Mouse (Mus musculus): ENCODE results near the gene Gramd4. TPM values are rescaled to one million over a fixed set of nuclear protein-coding genes. Genes with fewer than 3 reads are reported as not detected.

Gramd4 gene
- polyA plus RNA-seq, 1 experiment from 2014 or later = 17.4 TPM

DNA sequence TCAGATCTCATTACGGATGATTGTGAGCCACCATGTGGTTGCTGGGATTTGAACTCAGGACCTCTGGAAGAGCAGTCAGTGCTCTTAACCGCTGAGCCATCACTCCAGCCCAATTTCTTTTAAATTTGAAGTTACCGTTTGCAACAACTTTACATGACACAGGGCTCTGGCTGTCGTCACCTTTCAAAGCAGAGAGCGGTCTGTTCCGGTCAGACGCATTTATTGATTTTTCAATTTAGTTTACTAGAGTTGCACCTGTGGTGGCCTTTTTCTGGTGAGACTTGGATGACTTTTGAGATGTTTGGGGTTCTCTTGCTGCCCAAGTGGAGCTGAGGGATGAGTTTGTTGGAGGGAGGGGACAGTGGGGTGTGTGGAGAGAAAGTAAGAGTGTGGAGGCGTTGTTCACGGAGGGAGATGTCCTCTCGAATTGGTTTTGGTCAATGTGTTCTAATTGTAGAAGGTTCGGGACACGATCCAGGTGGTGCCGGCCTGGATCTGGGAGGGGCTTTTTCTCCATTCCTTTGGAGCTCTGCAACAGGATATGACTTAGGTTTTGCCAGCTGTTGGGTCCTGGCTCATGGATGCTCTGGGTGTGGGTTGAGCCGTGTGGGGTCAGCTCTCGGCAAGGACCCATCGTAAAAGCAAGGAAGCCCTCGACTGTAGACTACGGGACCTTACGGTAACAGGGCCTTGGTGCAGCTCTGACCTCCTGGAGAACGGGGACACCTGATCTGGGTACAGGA is 18.0 kb downstream of the Gramd4 start:
- H3K36me3 ChIP-seq = no peaks in the 10 kb centered on the region
- peaks cover 71% of the 10 kb centered on the region for H3K4me1 ChIP-seq
- 62% methylated on average over 20 of the region's 20 CpGs for WGBS
- no peaks in the 10 kb centered on the region for H3K9me3 ChIP-seq (replicated peaks)
- H3K9ac ChIP-seq = no peak overlapping the region
- no peak for ATAC-seq (replicated peaks; ENCODE audit: low FRiP score)
- H3K4me3 ChIP-seq (replicated peaks) = no peak overlapping the region
- no peak overlapping the region for H3K4me2 ChIP-seq
- no peaks in the 10 kb centered on the region for H3K27me3 ChIP-seq
- H3K27ac ChIP-seq = no peak overlapping the region

DNA sequence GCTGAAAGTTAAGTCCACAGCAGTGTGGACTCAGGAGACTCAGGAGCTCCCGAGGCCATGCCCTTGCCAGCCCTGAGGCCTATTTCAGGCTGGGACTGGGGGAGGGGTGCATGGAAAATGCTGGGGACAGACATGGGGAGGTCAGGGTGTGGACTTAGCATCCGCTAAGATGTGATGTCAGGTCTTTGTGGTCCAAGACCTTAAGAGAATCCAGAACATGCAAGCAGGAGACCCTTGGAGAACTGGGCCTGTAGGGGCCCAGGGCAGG is 18.5 kb downstream of the Gramd4 start:
- no peak overlapping the region for H3K27ac ChIP-seq
- no peak overlapping the region for H3K9ac ChIP-seq
- no peak overlapping the region for H3K4me2 ChIP-seq
- no peak overlapping the region for H3K4me3 ChIP-seq (replicated peaks)
- 55% methylated on average over 2 of the region's 2 CpGs for WGBS
- peaks cover 71% of the 10 kb centered on the region for H3K4me1 ChIP-seq
- no peaks in the 10 kb centered on the region for H3K9me3 ChIP-seq (replicated peaks)
- H3K36me3 ChIP-seq = no peaks in the 10 kb centered on the region
- no peaks in the 10 kb centered on the region for H3K27me3 ChIP-seq
- no peak for ATAC-seq (replicated peaks; ENCODE audit: low FRiP score)

DNA sequence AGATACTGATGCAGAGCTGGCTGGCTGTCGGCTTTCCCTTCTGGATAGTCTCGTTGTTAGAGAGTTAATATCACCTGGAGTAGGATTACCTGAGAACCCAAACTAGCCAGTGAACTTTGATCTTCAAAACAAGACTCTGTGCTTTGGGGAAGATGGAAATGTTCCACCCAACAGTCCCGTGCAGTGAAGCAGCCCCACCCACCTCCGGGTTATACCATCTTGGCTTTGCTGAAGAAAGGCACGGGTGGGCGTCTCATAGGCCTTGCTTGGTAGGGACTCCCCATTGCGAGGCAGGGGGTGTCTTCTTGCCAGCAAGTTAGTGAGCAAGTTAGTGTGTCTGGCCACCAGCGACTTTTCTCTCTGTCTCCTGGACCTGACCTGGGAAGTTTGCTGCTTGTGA is 18.9 kb downstream of the Gramd4 start:
- H3K36me3 ChIP-seq = no peaks in the 10 kb centered on the region
- H3K4me1 ChIP-seq = peaks cover 71% of the 10 kb centered on the region
- H3K9ac ChIP-seq = no peak overlapping the region
- H3K9me3 ChIP-seq (replicated peaks) = no peaks in the 10 kb centered on the region
- no peak for ATAC-seq (replicated peaks; ENCODE audit: low FRiP score)
- no peaks in the 10 kb centered on the region for H3K27me3 ChIP-seq
- H3K4me2 ChIP-seq = no peak overlapping the region
- 67% methylated on average over 8 of the region's 8 CpGs for WGBS
- H3K4me3 ChIP-seq (replicated peaks) = no peak overlapping the region
- H3K27ac ChIP-seq = no peak overlapping the region

DNA sequence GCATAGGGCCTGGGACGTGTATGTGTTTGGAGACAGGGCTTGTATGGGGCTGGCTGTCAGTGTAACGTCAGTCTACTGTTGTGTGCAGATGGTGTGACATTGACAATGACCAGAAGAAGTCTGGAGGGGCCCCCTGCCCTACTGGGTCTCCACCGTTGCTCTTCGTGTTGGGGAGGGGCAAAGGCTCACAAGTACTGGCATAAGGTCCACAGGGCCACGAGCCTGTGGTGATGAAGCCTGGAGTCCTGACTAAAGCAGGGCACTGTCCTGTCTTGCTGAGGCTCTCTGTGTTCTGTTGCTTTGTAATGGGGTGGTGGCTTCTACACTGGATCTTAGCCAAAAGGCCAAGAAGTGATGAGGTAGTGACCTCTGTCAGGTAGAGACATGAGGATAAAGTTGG is 20.4 kb downstream of the Gramd4 start:
- no peak for ATAC-seq (replicated peaks; ENCODE audit: low FRiP score)
- Histone ChIP-seq H3K9me3 (replicated peaks) (no peaks in the 10 kb centered on the region), H3K4me1 (peaks cover 82% of the 10 kb centered on the region)

DNA sequence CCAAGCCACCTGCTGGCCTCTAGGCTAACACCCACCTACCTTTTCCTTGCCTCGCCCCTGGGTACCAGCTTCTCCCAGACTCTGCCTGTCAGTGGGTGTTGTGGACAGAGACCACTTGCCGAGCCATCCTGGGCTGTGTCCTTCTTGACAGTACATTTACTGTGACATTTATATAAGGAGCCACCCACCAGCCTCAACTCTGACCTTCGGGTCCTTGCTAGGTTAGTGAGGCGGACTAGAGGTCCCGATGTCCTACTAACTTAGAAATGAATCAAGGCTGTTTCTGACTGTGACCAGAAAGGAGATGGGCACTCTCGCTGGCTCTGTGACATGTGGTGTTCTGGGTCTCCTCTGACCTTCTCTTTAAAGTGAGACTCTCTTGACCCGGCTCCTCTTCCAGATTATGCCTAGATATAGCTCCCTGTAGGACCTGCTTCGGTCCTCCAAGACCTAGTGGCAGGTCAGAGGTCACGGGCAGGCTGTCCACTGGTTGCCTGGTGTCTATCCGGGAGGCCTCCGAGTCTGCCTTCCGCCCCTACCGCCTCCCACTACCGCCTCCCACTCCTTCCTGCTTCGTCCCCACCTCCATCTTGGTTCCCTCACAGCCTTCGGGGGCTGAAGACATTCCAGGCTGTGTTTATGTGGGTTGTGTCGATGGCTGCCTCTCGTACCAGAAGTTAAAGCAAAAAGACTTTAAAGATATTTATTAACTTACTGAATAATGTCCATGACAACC is 21.2 kb downstream of the Gramd4 start:
- no peak overlapping the region for H3K9ac ChIP-seq
- no peak overlapping the region; the same call in 1 of the 2 replicates for H3K4me2 ChIP-seq
- peak; percentile 36 for ATAC-seq (replicated peaks; ENCODE audit: low FRiP score)
- H3K4me3 ChIP-seq (replicated peaks) = no peak overlapping the region
- WGBS = 27% methylated on average over 18 of the region's 18 CpGs
- peaks cover 89% of the 10 kb centered on the region for H3K4me1 ChIP-seq
- H3K27me3 ChIP-seq = no peaks in the 10 kb centered on the region
- H3K36me3 ChIP-seq = no peaks in the 10 kb centered on the region
- peak overlapping the region; percentile 66 for H3K27ac ChIP-seq
- no peaks in the 10 kb centered on the region for H3K9me3 ChIP-seq (replicated peaks)

More for the DNA sequence above, 20.4 kb downstream of the Gramd4 start:
- H3K27me3 ChIP-seq = no peaks in the 10 kb centered on the region
- no peak overlapping the region for H3K4me3 ChIP-seq (replicated peaks)
- no peak overlapping the region for H3K27ac ChIP-seq
- H3K36me3 ChIP-seq = no peaks in the 10 kb centered on the region
- no peak overlapping the region for H3K4me2 ChIP-seq
- no peak overlapping the region for H3K9ac ChIP-seq
- 61% methylated on average over 5 of the region's 5 CpGs for WGBS

DNA sequence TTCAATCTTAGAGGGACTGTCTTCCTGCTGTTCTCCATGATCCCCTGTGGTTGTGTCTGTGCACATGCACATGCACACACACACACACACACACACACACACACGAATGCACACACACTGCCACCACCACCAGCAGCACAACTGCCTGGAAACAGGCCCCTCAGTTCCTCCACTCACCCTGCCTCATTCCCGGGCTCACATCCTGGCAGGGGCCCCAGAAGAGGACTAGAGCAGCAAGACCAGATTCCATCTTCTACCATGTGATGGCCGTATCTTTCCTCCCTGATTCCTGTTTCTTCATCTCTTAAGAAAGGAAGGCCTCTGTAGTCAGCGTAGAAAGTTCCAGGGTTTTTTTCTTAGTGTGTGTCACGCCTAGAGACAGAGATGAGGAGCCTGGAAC is 22.0 kb downstream of the Gramd4 start:
- H3K9me3 ChIP-seq (replicated peaks) = no peaks in the 10 kb centered on the region
- H3K4me1 ChIP-seq = peaks cover 91% of the 10 kb centered on the region
- H3K27me3 ChIP-seq = no peaks in the 10 kb centered on the region
- H3K4me3 ChIP-seq (replicated peaks) = no peak overlapping the region
- H3K4me2 ChIP-seq = no peak overlapping the region
- WGBS = 64% methylated on average over 5 of the region's 5 CpGs
- H3K9ac ChIP-seq = no peak overlapping the region
- no peaks in the 10 kb centered on the region for H3K36me3 ChIP-seq
- H3K27ac ChIP-seq = peak overlapping the region; percentile 66
- ATAC-seq (replicated peaks; ENCODE audit: low FRiP score) = no peak

DNA sequence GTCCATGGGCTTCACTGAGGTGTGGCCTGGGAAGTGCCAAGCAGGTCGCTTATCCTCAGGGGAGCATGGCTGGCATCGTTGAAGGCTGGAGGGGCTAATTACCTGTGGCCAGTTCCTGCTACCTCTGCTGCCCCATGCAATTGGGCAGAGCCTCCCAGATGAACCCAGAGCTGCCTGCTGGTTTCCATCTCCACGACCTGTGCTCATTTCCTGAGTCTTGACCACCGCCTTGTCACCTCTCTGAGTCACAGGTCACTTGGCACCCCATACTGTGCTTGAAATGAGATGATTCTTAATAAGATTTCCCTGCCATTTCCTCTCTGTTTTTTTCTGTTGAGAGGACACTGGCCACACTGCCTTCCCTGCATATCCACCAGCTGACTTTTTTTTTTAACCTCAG is 22.4 kb downstream of the Gramd4 start:
- H3K9ac ChIP-seq = no peak overlapping the region
- WGBS = 48% methylated on average over 4 of the region's 4 CpGs
- H3K36me3 ChIP-seq = no peaks in the 10 kb centered on the region
- no peak overlapping the region for H3K4me2 ChIP-seq
- H3K27ac ChIP-seq = 0 out of 2 replicates have a peak overlapping the region, but pooled peaks have one; percentile 66
- H3K4me1 ChIP-seq = peaks cover 92% of the 10 kb centered on the region
- no peak for ATAC-seq (replicated peaks; ENCODE audit: low FRiP score)
- no peaks in the 10 kb centered on the region for H3K9me3 ChIP-seq (replicated peaks)
- no peaks in the 10 kb centered on the region for H3K27me3 ChIP-seq
- no peak overlapping the region for H3K4me3 ChIP-seq (replicated peaks)

DNA sequence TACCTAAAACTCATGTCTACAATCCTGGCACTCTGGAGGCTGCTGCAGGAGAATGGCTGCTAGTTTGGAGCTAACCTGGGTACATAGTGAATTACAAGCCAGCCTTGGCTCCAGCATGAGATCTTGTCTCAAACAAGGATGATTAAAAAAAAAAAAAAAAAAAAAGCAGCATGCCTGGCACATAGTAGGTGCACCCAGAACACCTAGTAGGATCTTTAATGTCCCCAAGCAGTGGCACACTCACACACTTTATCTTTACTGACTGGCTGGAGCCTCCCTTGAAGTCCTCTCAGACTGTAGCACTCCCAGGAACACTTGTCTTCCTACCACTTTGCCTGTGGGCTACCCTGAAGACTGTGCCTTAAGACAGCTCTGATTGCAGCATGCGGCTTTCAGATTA is 22.9 kb downstream of the Gramd4 start:
- no peaks in the 10 kb centered on the region for H3K9me3 ChIP-seq (replicated peaks)
- H3K27ac ChIP-seq = no peak overlapping the region
- H3K9ac ChIP-seq = no peak overlapping the region
- WGBS = 85% methylated on average over 1 of the region's 1 CpGs
- peaks cover 95% of the 10 kb centered on the region for H3K4me1 ChIP-seq
- ATAC-seq (replicated peaks; ENCODE audit: low FRiP score) = no peak
- H3K27me3 ChIP-seq = no peaks in the 10 kb centered on the region
- no peak overlapping the region for H3K4me3 ChIP-seq (replicated peaks)
- H3K4me2 ChIP-seq = no peak overlapping the region
- H3K36me3 ChIP-seq = no peaks in the 10 kb centered on the region

DNA sequence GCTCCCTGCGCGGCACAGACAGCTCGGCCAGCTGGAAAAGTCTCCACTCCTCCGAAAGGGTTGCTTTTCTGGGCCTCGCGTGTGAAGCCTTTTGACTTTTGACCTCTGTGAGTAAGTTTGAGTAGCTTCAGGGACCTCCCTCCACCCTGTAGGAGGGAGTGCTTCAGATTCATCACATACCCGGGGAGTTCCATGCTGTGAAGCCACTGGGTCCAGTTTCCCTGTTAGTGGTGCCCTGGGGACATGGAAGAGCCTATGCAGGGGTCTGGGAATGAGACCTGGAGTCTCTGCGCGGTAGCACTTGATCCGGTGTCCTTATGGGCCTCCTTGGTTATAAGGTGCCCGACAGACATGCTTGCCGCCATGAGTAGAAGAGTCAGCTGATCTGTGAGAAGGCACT is 24.2 kb downstream of the Gramd4 start:
- Histone ChIP-seq H3K9me3 (replicated peaks) (no peaks in the 10 kb centered on the region), H3K27ac (peak overlapping the region; percentile 48; the same call in 1 of the 2 replicates), H3K4me2 (no peak overlapping the region), H3K9ac (no peak overlapping the region), H3K36me3 (no peaks in the 10 kb centered on the region), H3K27me3 (no peaks in the 10 kb centered on the region), H3K4me1 (peaks cover 95% of the 10 kb centered on the region), H3K4me3 (replicated peaks) (no peak overlapping the region)
- WGBS = 47% methylated on average over 12 of the region's 12 CpGs
- no peak for ATAC-seq (replicated peaks; ENCODE audit: low FRiP score)

DNA sequence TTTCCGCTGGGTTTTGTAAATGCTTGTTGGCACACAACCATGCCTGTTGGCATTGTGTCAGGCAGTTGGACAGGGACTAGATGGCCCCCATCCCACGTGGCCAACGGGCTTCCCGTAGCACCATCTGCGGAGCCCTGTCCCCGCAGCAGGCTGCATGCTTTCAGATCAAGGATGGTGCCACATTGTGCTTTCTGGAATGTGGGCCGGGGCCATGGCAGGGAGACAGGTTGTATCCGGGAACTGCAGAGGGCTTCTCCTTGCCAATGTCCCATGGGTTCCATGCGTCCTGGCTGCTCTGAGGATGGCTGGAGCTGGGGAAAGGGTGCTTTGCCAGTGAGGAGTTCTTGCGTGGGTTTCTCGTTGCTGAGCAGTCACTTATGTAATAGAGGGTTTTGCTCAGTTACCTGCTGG is 25.1 kb downstream of the Gramd4 start:
- peaks cover 99% of the 10 kb centered on the region for H3K4me1 ChIP-seq
- 79% methylated on average over 11 of the region's 11 CpGs for WGBS
- H3K9me3 ChIP-seq (replicated peaks) = no peaks in the 10 kb centered on the region
- no peak overlapping the region for H3K9ac ChIP-seq
- no peaks in the 10 kb centered on the region for H3K36me3 ChIP-seq
- no peak for ATAC-seq (replicated peaks; ENCODE audit: low FRiP score)
- no peaks in the 10 kb centered on the region for H3K27me3 ChIP-seq
- H3K4me2 ChIP-seq = no peak overlapping the region
- no peak overlapping the region for H3K4me3 ChIP-seq (replicated peaks)
- no peak overlapping the region for H3K27ac ChIP-seq

DNA sequence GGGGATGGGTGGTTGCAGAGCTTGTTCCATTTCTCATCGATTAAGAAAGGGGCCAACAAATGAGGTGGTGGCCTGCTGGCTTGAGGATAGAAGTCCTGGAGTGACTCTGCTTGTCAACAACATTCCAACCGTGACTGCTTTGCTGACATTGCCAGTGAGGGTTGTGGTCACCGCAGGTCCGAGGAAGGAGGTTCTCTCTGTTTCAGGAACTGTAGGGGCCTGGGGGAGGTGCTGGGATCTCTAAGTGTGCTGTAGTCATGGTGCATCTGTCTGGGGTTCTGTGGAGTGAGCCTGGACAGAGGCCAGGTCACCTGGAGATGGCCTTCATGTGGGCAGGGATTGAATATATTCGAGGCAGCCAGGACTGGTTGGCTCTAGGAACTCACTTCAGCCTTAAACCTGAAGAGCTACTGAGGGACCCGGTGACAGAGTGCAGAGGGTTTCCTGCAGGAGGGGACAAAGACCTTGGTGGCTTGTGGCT is 25.8 kb downstream of the Gramd4 start:
- 0 out of 2 replicates have a peak overlapping the region, but pooled peaks have one; percentile 20 for H3K27ac ChIP-seq
- peaks cover 99% of the 10 kb centered on the region for H3K4me1 ChIP-seq

DNA sequence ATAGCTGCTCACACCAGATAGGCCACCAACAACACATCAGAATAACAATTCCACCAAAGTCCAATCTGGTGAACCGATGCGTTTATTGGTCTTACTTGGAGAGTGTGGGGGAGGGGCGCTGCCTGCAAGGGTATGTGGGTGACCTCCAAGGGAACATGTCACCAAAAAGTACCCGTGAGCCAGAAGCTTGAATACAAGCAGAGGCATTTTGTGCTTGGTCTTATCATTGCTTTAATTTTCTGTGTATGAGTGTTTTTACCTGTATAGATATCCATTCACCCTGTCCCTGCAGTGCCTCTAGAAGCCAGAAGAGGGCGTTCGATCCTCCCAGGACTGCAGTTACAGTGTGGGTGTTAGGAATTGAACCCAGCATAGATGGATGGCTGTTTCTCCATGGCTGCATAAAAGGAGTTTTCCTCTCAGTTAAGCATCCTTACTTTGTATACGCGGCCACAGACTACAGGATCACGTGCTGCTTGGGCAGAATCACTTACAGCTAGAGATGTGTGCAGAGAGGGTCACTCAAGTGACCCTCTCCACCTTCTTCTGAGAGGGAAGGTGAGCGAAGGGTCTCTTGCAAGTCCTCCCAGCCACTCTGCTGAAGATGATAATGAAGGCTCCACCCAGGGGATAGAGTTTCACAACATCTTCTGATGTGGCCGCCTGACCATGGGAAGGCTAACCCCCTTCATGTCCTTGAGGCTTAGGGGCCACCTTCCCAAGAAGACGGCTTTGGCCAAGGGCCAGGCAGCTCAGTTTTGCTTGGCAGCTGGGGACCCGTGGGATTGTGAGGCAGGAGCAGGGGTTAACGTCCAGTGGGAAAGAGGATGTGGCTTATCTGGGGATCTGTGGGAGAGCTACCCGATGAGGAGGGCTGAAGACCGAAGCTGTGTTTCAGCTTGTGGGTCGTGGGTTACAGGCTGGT is 28.1 kb downstream of the Gramd4 start:
- Histone ChIP-seq H3K9ac (no peak overlapping the region), H3K27ac (peak overlapping the region; percentile 88), H3K36me3 (no peaks in the 10 kb centered on the region), H3K4me2 (peak overlapping the region; percentile 38), H3K27me3 (no peaks in the 10 kb centered on the region), H3K4me1 (peaks cover 99% of the 10 kb centered on the region), H3K4me3 (replicated peaks) (no peak overlapping the region), H3K9me3 (replicated peaks) (no peaks in the 10 kb centered on the region)
- ATAC-seq (replicated peaks; ENCODE audit: low FRiP score) = 0 out of 2 replicates have a peak, but pooled peaks have one; percentile 7
- 13% methylated on average over 17 of the region's 17 CpGs for WGBS

More for the DNA sequence above, 25.8 kb downstream of the Gramd4 start:
- no peak for ATAC-seq (replicated peaks; ENCODE audit: low FRiP score)
- Histone ChIP-seq H3K36me3 (no peaks in the 10 kb centered on the region), H3K9me3 (replicated peaks) (no peaks in the 10 kb centered on the region), H3K4me2 (no peak overlapping the region), H3K4me3 (replicated peaks) (no peak overlapping the region), H3K9ac (no peak overlapping the region), H3K27me3 (no peaks in the 10 kb centered on the region)
- WGBS = 30% methylated on average over 6 of the region's 6 CpGs

All from kidney, embryonic 15.5 days (tissue).